Mouse (Mus musculus) C2C12 (cell line): Measurements from ENCODE around the gene Gsx1.

Source experiments
- CTCF ChIP-seq: IDR thresholded peaks from one replicate; pipeline ENCODE4 v1.5.1; 2011; ENCODE audit not compliant: control insufficient read depth, insufficient read depth, insufficient read length
- FOSL1 ChIP-seq: IDR thresholded peaks from one replicate; pipeline ENCODE4 v1.8.0; 2011; ENCODE audit warnings: mild to moderate bottlenecking, low read length; ENCODE audit not compliant: poor library complexity, insufficient read depth, severe bottlenecking
- MAX ChIP-seq: IDR thresholded peaks from one replicate; pipeline ENCODE4 v1.6.1; 2011; ENCODE audit warnings: mild to moderate bottlenecking, control low read depth
- MYOD1 ChIP-seq: IDR thresholded peaks from one replicate; pipeline ENCODE4 v1.6.1; 2011; ENCODE audit warnings: low read depth; ENCODE audit not compliant: control insufficient read depth, insufficient read length
- USF1 ChIP-seq: IDR thresholded peaks from one replicate; pipeline ENCODE4 v1.6.1; 2011; ENCODE audit warnings: low read depth, mild to moderate bottlenecking, control low read depth, moderate library complexity

- TF ChIP-seq CTCF (no peak), FOSL1 (no peak), MAX (no peak), USF1 (no peak), MYOD1 (no peak)
These were observed 835 bp upstream of the Gsx1 start for GRCm38 (mm10) chr5:147187552-147188170.
